Mouse (Mus musculus) cerebral cortex, adult 2 months (tissue): Measurements from ENCODE around the gene Olfr1180.

Source experiments
- WGBS: fragments of 180-500 bp; shearing (Covaris S2); methylation state at CpG from one replicate; pipeline ENCODE4 v1.1.7; 2018; 5-methylcytosine and 5-hydroxymethylcytosine counted together

Gene Olfr1180

DNA sequence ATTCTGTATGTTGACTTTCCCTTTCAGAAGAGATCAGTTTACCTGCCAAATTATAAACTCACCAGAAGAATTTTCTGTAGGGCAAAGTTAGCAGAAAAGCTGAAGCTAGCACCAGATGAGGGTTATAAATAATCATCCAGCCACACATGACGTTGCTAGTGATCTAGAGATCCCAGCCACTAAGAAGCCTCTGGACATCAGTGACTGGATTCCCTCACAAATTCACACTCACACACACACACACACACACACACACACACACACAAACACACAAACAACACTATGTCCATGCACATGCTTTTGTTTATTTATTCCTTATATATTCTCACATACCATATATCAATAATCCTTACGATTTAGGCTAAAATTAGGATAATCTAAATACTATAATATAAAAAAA lies at the start of gene Olfr1180:
TSS of gene Olfr1180 (minus strand) at position 101 of the 400 bp plus-strand sequence.
- 73% methylated on average over 2 of the region's 2 CpGs for WGBS

DNA sequence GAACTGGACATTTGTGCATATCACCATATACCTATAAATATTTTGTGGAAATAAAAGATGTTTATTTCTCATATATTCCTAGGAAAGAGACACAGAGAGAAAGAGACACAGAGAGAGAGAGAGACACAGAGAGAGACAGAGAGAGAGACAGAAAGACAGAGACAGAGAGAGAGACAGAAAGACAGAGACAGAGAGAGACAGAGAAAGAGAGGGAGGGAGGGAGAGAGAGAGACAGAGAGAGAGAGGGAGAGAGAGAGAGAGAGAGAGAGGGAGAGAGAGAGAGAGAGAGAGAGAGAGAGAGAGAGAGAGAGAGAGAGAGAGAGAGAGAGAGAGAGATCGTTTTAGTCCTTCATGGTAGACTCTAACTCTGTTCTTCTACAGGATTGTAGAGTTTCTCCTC lies 35.6 kb upstream of the Olfr1180 start, which contains the start of gene Olfr1183:
TSS of gene Olfr1183 (plus strand) at position 301 of the 400 bp plus-strand sequence.
- WGBS = 100% methylated on average over 1 of the region's 1 CpGs

- WGBS = 100% methylated on average over 1 of the region's 1 CpGs
Measured at GRCm38 (mm10) chr2:88449031-88449430, 30.1 kb upstream of the Olfr1180 start, which contains the start of gene Gm13757. TSS of gene Gm13757 (minus strand) at chr2:88449131.

DNA sequence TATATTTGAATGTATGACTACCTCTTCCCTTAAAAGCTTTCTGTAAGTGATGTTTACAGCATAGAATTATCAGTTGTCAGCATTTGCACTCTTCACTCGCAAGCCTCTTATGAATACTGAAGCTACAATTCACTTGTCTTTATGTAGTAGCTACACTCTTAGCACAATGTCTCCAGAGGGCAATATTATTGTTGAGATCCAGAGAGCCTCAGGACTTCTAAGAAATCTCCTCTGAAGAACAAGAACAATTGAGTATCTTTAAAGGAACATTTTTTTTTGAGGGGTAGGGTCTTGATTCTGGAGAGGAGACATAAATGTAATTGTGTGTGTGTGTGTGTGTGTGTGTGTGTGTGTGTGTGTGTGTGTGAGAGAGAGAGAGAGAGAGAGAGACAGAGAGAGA lies 7.1 kb upstream of the Olfr1180 start, which contains the start of gene Olfr1181:
TSS of gene Olfr1181 (minus strand) at position 101 of the 400 bp plus-strand sequence.
- 91% methylated on average over 1 of the region's 1 CpGs for WGBS

DNA sequence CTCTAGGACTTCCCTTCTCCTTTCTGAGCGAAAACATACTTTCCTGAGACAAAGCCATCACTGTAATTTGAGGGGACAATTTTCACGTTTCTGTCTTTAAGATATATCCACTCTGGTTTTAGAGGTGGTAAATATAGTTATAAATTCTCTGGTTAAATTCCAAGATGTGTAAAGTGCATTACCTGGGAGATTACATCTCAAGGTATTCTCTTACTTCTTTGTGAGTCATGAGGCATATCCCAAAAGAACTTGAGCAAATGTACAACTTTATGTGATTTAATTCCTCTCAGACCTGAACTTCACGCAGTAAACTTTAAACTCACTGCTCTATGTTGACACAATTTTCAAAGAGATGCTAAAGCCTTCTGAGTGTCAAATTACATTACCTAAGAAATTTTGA lies 12.6 kb downstream of the Olfr1180 start, which contains the start of gene Olfr1179:
TSS of gene Olfr1179 (minus strand) at position 101 of the 400 bp plus-strand sequence.
- 74% methylated on average over 3 of the region's 3 CpGs for WGBS

DNA sequence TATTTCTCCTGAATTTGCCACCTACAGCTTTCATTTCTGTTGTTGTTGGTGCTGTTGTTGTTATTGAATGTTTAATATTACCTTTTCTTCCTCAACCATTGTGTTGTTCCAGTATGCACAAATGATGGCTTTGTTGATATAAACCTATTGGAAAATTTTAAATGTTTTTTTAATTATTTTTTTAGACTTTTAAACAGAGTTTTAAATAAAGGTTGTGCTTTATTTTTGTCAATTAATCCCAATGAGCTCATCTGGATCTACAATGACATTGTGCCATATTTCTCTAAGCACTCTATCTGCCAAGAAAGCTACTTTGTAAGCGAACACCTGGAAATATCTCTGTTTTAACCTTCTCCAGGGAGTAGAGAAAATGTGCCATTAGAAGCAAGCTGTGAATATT lies 32.2 kb downstream of the Olfr1180 start, which contains the start of gene Olfr1178:
TSS of gene Olfr1178 (plus strand) at position 301 of the 400 bp plus-strand sequence.
- WGBS = 79% methylated on average over 1 of the region's 1 CpGs
